Mouse (Mus musculus) intestine, embryonic 15.5 days (tissue): ENCODE data around the gene Mllt3. TPM values are rescaled to one million over a fixed set of nuclear protein-coding genes. Genes with fewer than 3 reads are reported as not detected.

Experiments used
- ATAC-seq: fragments of 200-750 bp; cut with Nextera tagmentation; 2 replicates; pipeline ENCODE4 v1.8.0; 2017; ENCODE audit warnings: moderate TSS enrichment, moderate library complexity
- H3K27ac ChIP-seq: fragments of 300-500 bp; sonication (generic); 2 replicates; pipeline ENCODE4 v1.5.1; 2015; ENCODE audit warnings: mild to moderate bottlenecking, inconsistent platforms
- H3K27me3 ChIP-seq: fragments of 300-500 bp; sonication (generic); replicated peaks from 2 replicates; pipeline ENCODE4 v1.6.1; 2015; ENCODE audit warnings: inconsistent platforms
- H3K36me3 ChIP-seq: fragments of 300-500 bp; sonication (generic); 2 replicates; pipeline ENCODE4 v1.6.1; 2015; ENCODE audit warnings: inconsistent platforms
- H3K4me1 ChIP-seq: fragments of 300-500 bp; sonication (generic); replicated peaks from 2 replicates; pipeline ENCODE4 v1.6.1; 2015; ENCODE audit warnings: inconsistent platforms
- H3K4me2 ChIP-seq: fragments of 300-500 bp; sonication (generic); replicated peaks from 2 replicates; pipeline ENCODE4 v1.6.1; 2015; ENCODE audit warnings: mild to moderate bottlenecking, inconsistent platforms
- H3K4me3 ChIP-seq: fragments of 300-500 bp; sonication (generic); replicated peaks from 2 replicates; pipeline ENCODE4 v1.5.1; 2015; ENCODE audit warnings: inconsistent platforms
- H3K9ac ChIP-seq: fragments of 300-500 bp; sonication (generic); 2 replicates; pipeline ENCODE4 v1.6.1; 2015; ENCODE audit warnings: inconsistent platforms
- H3K9me3 ChIP-seq: fragments of 300-500 bp; sonication (generic); 2 replicates; pipeline ENCODE4 v1.6.1; 2016; ENCODE audit warnings: inconsistent platforms
- WGBS: fragments of 180-500 bp; shearing (Covaris S2); methylation state at CpG from one replicate; pipeline ENCODE4 v1.1.7; 2015; 5-methylcytosine and 5-hydroxymethylcytosine counted together
- polyA plus RNA-seq: library from polyadenylated mRNA; unstranded; fragments of >200 nt; fragmentation: Nextera tagmentation; extraction: Ambion mirVana; gene quantifications from 2 replicates; pipeline ENCODE4 v1.2.1, GENCODE M21; 2015

Gene Mllt3
- polyA plus RNA-seq, 1 experiment from 2014 or later, result 38.4 TPM

GRCm38 (mm10) chr4:87902584-87902983 is 130.6 kb downstream of the Mllt3 start:
- H3K27ac ChIP-seq, result no peak overlapping the region
- H3K36me3 ChIP-seq, result no peaks in the 10 kb centered on the region
- H3K4me3 ChIP-seq, result no peak overlapping the region
- H3K9ac ChIP-seq, result no peak overlapping the region
- WGBS, result 80% methylated on average over 4 of the region's 4 CpGs
- 0 out of 2 replicates have a peak, but pooled peaks cover 2% of the 10 kb centered on the region for H3K4me1 ChIP-seq
- no peaks in the 10 kb centered on the region for H3K9me3 ChIP-seq
- no peak overlapping the region for H3K4me2 ChIP-seq
- no peaks in the 10 kb centered on the region for H3K27me3 ChIP-seq
- ATAC-seq, result no peak

GRCm38 (mm10) chr4:87901166-87901565 is 132.0 kb downstream of the Mllt3 start:
- Histone ChIP-seq H3K4me3 (no peak overlapping the region), H3K4me1 (0 out of 2 replicates have a peak, but pooled peaks cover 2% of the 10 kb centered on the region), H3K27ac (no peak overlapping the region), H3K9ac (no peak overlapping the region), H3K27me3 (no peaks in the 10 kb centered on the region), H3K36me3 (no peaks in the 10 kb centered on the region), H3K9me3 (no peaks in the 10 kb centered on the region), H3K4me2 (no peak overlapping the region)
- WGBS, result 17% methylated on average over 1 of the region's 1 CpGs
- no peak for ATAC-seq

- Histone ChIP-seq H3K27me3 (no peaks in the 10 kb centered on the region), H3K36me3 (no peaks in the 10 kb centered on the region), H3K27ac (no peak overlapping the region), H3K4me2 (no peak overlapping the region), H3K9ac (no peak overlapping the region), H3K4me1 (no peaks in the 10 kb centered on the region), H3K4me3 (no peak overlapping the region), H3K9me3 (no peaks in the 10 kb centered on the region)
- 76% methylated on average over 3 of the region's 3 CpGs for WGBS
- no peak for ATAC-seq
Observed at GRCm38 (mm10) chr4:87893498-87893897, 139.7 kb downstream of the Mllt3 start.

- 77% methylated on average over 4 of the region's 4 CpGs for WGBS
- H3K36me3 ChIP-seq, result no peaks in the 10 kb centered on the region
- no peaks in the 10 kb centered on the region for H3K9me3 ChIP-seq
- H3K9ac ChIP-seq, result no peak overlapping the region
- H3K4me1 ChIP-seq, result no peaks in the 10 kb centered on the region
- no peak for ATAC-seq
- no peak overlapping the region for H3K27ac ChIP-seq
- H3K4me3 ChIP-seq, result no peak overlapping the region
- H3K4me2 ChIP-seq, result no peak overlapping the region
- H3K27me3 ChIP-seq, result no peaks in the 10 kb centered on the region
Observed at GRCm38 (mm10) chr4:87893012-87893411, 140.2 kb downstream of the Mllt3 start.

- H3K4me2 ChIP-seq, result no peak overlapping the region
- H3K9ac ChIP-seq, result no peak overlapping the region
- H3K4me1 ChIP-seq, result peaks cover 12% of the 10 kb centered on the region; the same call in 1 of the 2 replicates
- no peaks in the 10 kb centered on the region for H3K27me3 ChIP-seq
- 67% methylated on average over 5 of the region's 5 CpGs for WGBS
- H3K9me3 ChIP-seq, result no peaks in the 10 kb centered on the region
- no peaks in the 10 kb centered on the region for H3K36me3 ChIP-seq
- H3K4me3 ChIP-seq, result no peak overlapping the region
- H3K27ac ChIP-seq, result no peak overlapping the region
- no peak for ATAC-seq
Observed at GRCm38 (mm10) chr4:87883225-87883875, 149.8 kb downstream of the Mllt3 start.

- 88% methylated on average over 1 of the region's 1 CpGs for WGBS
- Histone ChIP-seq H3K4me3 (no peak overlapping the region), H3K27me3 (no peaks in the 10 kb centered on the region), H3K27ac (peak overlapping the region; percentile 40), H3K4me1 (peaks cover 12% of the 10 kb centered on the region; the same call in 1 of the 2 replicates), H3K9me3 (no peaks in the 10 kb centered on the region), H3K9ac (no peak overlapping the region), H3K36me3 (no peaks in the 10 kb centered on the region), H3K4me2 (no peak overlapping the region; the same call in 1 of the 2 replicates)
- peak; percentile 35; the same call in 1 of the 2 replicates for ATAC-seq
Observed at GRCm38 (mm10) chr4:87881995-87882394, 151.2 kb downstream of the Mllt3 start.

GRCm38 (mm10) chr4:87881583-87881982 is 151.6 kb downstream of the Mllt3 start:
- Histone ChIP-seq H3K9ac (no peak overlapping the region), H3K27me3 (no peaks in the 10 kb centered on the region), H3K4me3 (no peak overlapping the region), H3K4me1 (peaks cover 12% of the 10 kb centered on the region; the same call in 1 of the 2 replicates), H3K27ac (peak overlapping the region; percentile 56), H3K36me3 (no peaks in the 10 kb centered on the region), H3K9me3 (no peaks in the 10 kb centered on the region), H3K4me2 (peak overlapping the region; percentile 17; the same call in 1 of the 2 replicates)
- peak; percentile 89 for ATAC-seq
- WGBS, result 52% methylated on average over 2 of the region's 2 CpGs

- H3K27ac ChIP-seq, result no peak overlapping the region
- H3K4me1 ChIP-seq, result peaks cover 12% of the 10 kb centered on the region; the same call in 1 of the 2 replicates
- no peak overlapping the region for H3K4me2 ChIP-seq
- no peaks in the 10 kb centered on the region for H3K9me3 ChIP-seq
- ATAC-seq, result no peak
- H3K4me3 ChIP-seq, result no peak overlapping the region
- H3K9ac ChIP-seq, result no peak overlapping the region
- H3K36me3 ChIP-seq, result no peaks in the 10 kb centered on the region
- WGBS, result 66% methylated on average over 2 of the region's 2 CpGs
- no peaks in the 10 kb centered on the region for H3K27me3 ChIP-seq
Observed at GRCm38 (mm10) chr4:87880297-87880696, 152.9 kb downstream of the Mllt3 start.

- H3K4me1 ChIP-seq, result peaks cover 12% of the 10 kb centered on the region; the same call in 1 of the 2 replicates
- no peak for ATAC-seq
- H3K9me3 ChIP-seq, result no peaks in the 10 kb centered on the region
- H3K36me3 ChIP-seq, result no peaks in the 10 kb centered on the region
- no peak overlapping the region for H3K4me2 ChIP-seq
- H3K9ac ChIP-seq, result no peak overlapping the region
- WGBS, result 93% methylated on average over 6 of the region's 6 CpGs
- H3K27me3 ChIP-seq, result no peaks in the 10 kb centered on the region
- no peak overlapping the region for H3K4me3 ChIP-seq
- no peak overlapping the region for H3K27ac ChIP-seq
Observed at GRCm38 (mm10) chr4:87878701-87879100, 154.5 kb downstream of the Mllt3 start.

GRCm38 (mm10) chr4:87870563-87870962 is 162.6 kb downstream of the Mllt3 start:
- Histone ChIP-seq H3K4me2 (no peak overlapping the region), H3K9me3 (no peaks in the 10 kb centered on the region), H3K36me3 (0 out of 2 replicates have a peak, but pooled peaks cover 2% of the 10 kb centered on the region), H3K4me3 (no peak overlapping the region), H3K27me3 (no peaks in the 10 kb centered on the region), H3K4me1 (peaks cover 4% of the 10 kb centered on the region; the same call in 1 of the 2 replicates), H3K27ac (no peak overlapping the region), H3K9ac (no peak overlapping the region)
- peak; percentile 49; the same call in 1 of the 2 replicates for ATAC-seq
- 41% methylated on average over 2 of the region's 2 CpGs for WGBS

- no peak overlapping the region for H3K9ac ChIP-seq
- no peak overlapping the region for H3K27ac ChIP-seq
- no peaks in the 10 kb centered on the region for H3K27me3 ChIP-seq
- no peak overlapping the region for H3K4me3 ChIP-seq
- H3K4me2 ChIP-seq, result no peak overlapping the region
- no peaks in the 10 kb centered on the region for H3K9me3 ChIP-seq
- peaks cover 11% of the 10 kb centered on the region for H3K4me1 ChIP-seq
- H3K36me3 ChIP-seq, result no peaks in the 10 kb centered on the region
- no peak for ATAC-seq
- WGBS, result 71% methylated on average over 3 of the region's 3 CpGs
Observed at GRCm38 (mm10) chr4:87866564-87866963, 166.6 kb downstream of the Mllt3 start.

GRCm38 (mm10) chr4:87865848-87866247 is 167.3 kb downstream of the Mllt3 start:
- Histone ChIP-seq H3K9me3 (no peaks in the 10 kb centered on the region), H3K4me1 (peaks cover 11% of the 10 kb centered on the region), H3K36me3 (no peaks in the 10 kb centered on the region), H3K4me2 (no peak overlapping the region), H3K27me3 (no peaks in the 10 kb centered on the region), H3K27ac (no peak overlapping the region), H3K4me3 (no peak overlapping the region), H3K9ac (no peak overlapping the region)
- ATAC-seq, result no peak
- 13% methylated on average over 3 of the region's 3 CpGs for WGBS

GRCm38 (mm10) chr4:87865041-87865440 is 168.1 kb downstream of the Mllt3 start:
- no peak overlapping the region for H3K9ac ChIP-seq
- H3K4me1 ChIP-seq, result peaks cover 11% of the 10 kb centered on the region
- ATAC-seq, result no peak
- no peak overlapping the region for H3K27ac ChIP-seq
- 40% methylated on average over 3 of the region's 3 CpGs for WGBS
- H3K4me3 ChIP-seq, result no peak overlapping the region
- no peaks in the 10 kb centered on the region for H3K36me3 ChIP-seq
- no peaks in the 10 kb centered on the region for H3K27me3 ChIP-seq
- H3K9me3 ChIP-seq, result no peaks in the 10 kb centered on the region
- no peak overlapping the region for H3K4me2 ChIP-seq
